Comparison of ENCODE assay signal across 8 mouse cellular contexts in genomic region chr16:56076121-56076869, GRCm38 (mm10). TPM values are rescaled to one million over a fixed set of nuclear protein-coding genes. Genes with fewer than 3 reads are reported as not detected.
A peak's percentile ranks its signal among the peaks of the same experiment; 100 is the strongest.
DNase-seq lines count a peak whose midpoint lies in the region; ATAC-seq and TF ChIP-seq lines count a peak whose summit lies in the region.

No protein-coding gene starts in this region.

- no peak; the same call in 1 of the 2 replicates for TF ChIP-seq POLR2A in heart, adult 2 months (IDR thresholded peaks at IDR 0.05; ENCODE audit: insufficient read depth, low read depth, low read length)

- no peak for ATAC-seq in limb, embryonic 15.5 days (ENCODE audit: insufficient number of reproducible peaks, low FRiP score, low TSS enrichment, low read depth)
- ATAC-seq in stomach, postnatal 0 days (ENCODE audit: low FRiP score, low TSS enrichment), result no peak

- peak overlapping the region; percentile 66 for H3K9ac ChIP-seq in heart, adult 2 months (ENCODE audit: low read depth, low read length)
- H3K9ac ChIP-seq in limb, embryonic 15.5 days, result peak overlapping the region; percentile 78
- H3K9ac ChIP-seq in stomach, postnatal 0 days (ENCODE audit: low read length), result peak overlapping the region; percentile 61

- peaks cover 3% of the 10 kb centered on the region; the same call in 1 of the 2 replicates for H3K4me1 ChIP-seq in brown adipose tissue, adult 24 weeks (ENCODE audit: control insufficient read depth, insufficient read depth, insufficient read length, low read length)
- H3K4me1 ChIP-seq in heart, adult 2 months (ENCODE audit: control insufficient read depth, insufficient read depth, low read length), result peaks cover 2% of the 10 kb centered on the region
- peaks cover 7% of the 10 kb centered on the region; the same call in 1 of the 2 replicates for H3K4me1 ChIP-seq in limb, embryonic 15.5 days
- H3K4me1 ChIP-seq in stomach, postnatal 0 days (replicated peaks; ENCODE audit: control insufficient read depth, insufficient read depth), result no peaks in the 10 kb centered on the region

- TF ChIP-seq CTCF in left cerebral cortex, adult 2 months (IDR thresholded peaks at IDR 0.05), result no peak
- TF ChIP-seq CTCF in heart, adult 2 months (IDR thresholded peaks at IDR 0.05), result no peak
- TF ChIP-seq CTCF in stomach, postnatal 0 days (IDR thresholded peaks at IDR 0.05; ENCODE audit: low read depth), result no peak

- DNase-seq in left cerebral cortex, adult 2 months (ENCODE audit: extremely low spot score in 1 of 2, low spot score in 2 of 2), result no peak
- DNase-seq in left cerebral cortex, postnatal 10 days (ENCODE audit: extremely low spot score in 1 of 2, low spot score in 2 of 2), result no peak
- DNase-seq in heart, adult 2 months, result peak; percentile 18 to 34
- no peak for DNase-seq in stomach, postnatal 0 days (ENCODE audit: low spot score)
- DNase-seq in gastrocnemius, postnatal 4 days (ENCODE audit: low spot score in 2 of 2), result no peak
- DNase-seq in MN1 (ENCODE audit: low spot score), result no peak

- intact Hi-C loops in left cerebral cortex, adult 2 months (cut with DNase I), result no loop called here
- intact Hi-C loops in left cerebral cortex, postnatal 10 days (cut with DNase I), result no loop called here
- intact Hi-C loops in heart, adult 2 months (cut with DNase I), result loop anchor here (5.0 kb wide), 2 partner anchors 41 to 56 kb away; no protein-coding TSS in a partner anchor

- H3K27ac ChIP-seq in left cerebral cortex, adult 2 months, result peak overlapping the region; percentile 98
- H3K27ac ChIP-seq in brown adipose tissue, adult 24 weeks (replicated peaks; ENCODE audit: low read depth, low read length), result 0 out of 2 replicates have a peak overlapping the region, but pooled peaks have one; percentile 33
- peak overlapping the region; percentile 96 for H3K27ac ChIP-seq in heart, adult 2 months
- peak overlapping the region; percentile 93 for H3K27ac ChIP-seq in limb, embryonic 15.5 days
- peak overlapping the region; percentile 91 for H3K27ac ChIP-seq in stomach, postnatal 0 days (replicated peaks)

- peaks cover 3% of the 10 kb centered on the region; the same call in 1 of the 2 replicates for H3K36me3 ChIP-seq in heart, adult 2 months (ENCODE audit: control insufficient read depth, insufficient read depth, low read length)
- H3K36me3 ChIP-seq in limb, embryonic 15.5 days, result peaks cover 3% of the 10 kb centered on the region; the same call in 1 of the 2 replicates
- no peaks in the 10 kb centered on the region for H3K36me3 ChIP-seq in stomach, postnatal 0 days (ENCODE audit: control insufficient read depth, insufficient read depth, low read length)

- no peaks in the 10 kb centered on the region for H3K27me3 ChIP-seq in heart, adult 2 months (ENCODE audit: control insufficient read depth, insufficient read depth, low read length)
- no peaks in the 10 kb centered on the region for H3K27me3 ChIP-seq in limb, embryonic 15.5 days
- no peaks in the 10 kb centered on the region for H3K27me3 ChIP-seq in stomach, postnatal 0 days (ENCODE audit: control insufficient read depth, insufficient read depth, low read length)

- 9% methylated on average over 11 of the region's 11 CpGs for WGBS in heart, adult 2 months
- 11% methylated on average over 11 of the region's 11 CpGs for WGBS in limb, embryonic 15.5 days
- WGBS in stomach, postnatal 0 days, result 10% methylated on average over 11 of the region's 11 CpGs

- no peaks in the 10 kb centered on the region for H3K79me2 ChIP-seq in heart, adult 2 months (replicated peaks; ENCODE audit: control insufficient read depth, insufficient read depth, low read length)

- H3K9me3 ChIP-seq in limb, embryonic 15.5 days, result no peaks in the 10 kb centered on the region
- no peaks in the 10 kb centered on the region for H3K9me3 ChIP-seq in stomach, postnatal 0 days (ENCODE audit: control insufficient read depth, low read length)

- no peak for TF ChIP-seq EP300 in heart, adult 2 months (IDR thresholded peaks at IDR 0.05; ENCODE audit: insufficient read depth, low read depth, low read length)
- TF ChIP-seq EP300 in stomach, postnatal 0 days (optimal IDR thresholded peaks at IDR 0.05), result no peak

- H3K4me3 ChIP-seq in left cerebral cortex, adult 2 months, result peak overlapping the region; percentile 90
- H3K4me3 ChIP-seq in brown adipose tissue, adult 24 weeks (ENCODE audit: insufficient read depth, low read depth, low read length), result peak overlapping the region; percentile 99
- peak overlapping the region; percentile 87 for H3K4me3 ChIP-seq in heart, adult 2 months
- peak overlapping the region; percentile 73 for H3K4me3 ChIP-seq in limb, embryonic 15.5 days
- H3K4me3 ChIP-seq in stomach, postnatal 0 days (ENCODE audit: low read depth, low read length), result peak overlapping the region; percentile 54

- peak overlapping the region; percentile 42 for H3K4me2 ChIP-seq in limb, embryonic 15.5 days
- peak overlapping the region; percentile 55 for H3K4me2 ChIP-seq in stomach, postnatal 0 days (replicated peaks; ENCODE audit: low read depth)

RNA-seq across cellular contexts. Expression of gene Senp7, which starts 28.2 kb away (rescaled TPM):
- 10 to 100 TPM; 41.7 to 44.4 TPM for total RNA-seq in left cerebral cortex, adult 2 months (2021)
- total RNA-seq in left cerebral cortex, postnatal 10 days (2021), result 10 to 100 TPM; 42.7 to 46.2 TPM
- polyA plus RNA-seq in brown adipose tissue, adult 24 weeks (2012; ENCODE audit: insufficient read depth, insufficient read length, missing spikeins), result 12.2 and 13.9 TPM in 2 replicates
- 10 to 100 TPM; 14.4 to 15.6 TPM for total RNA-seq in heart, adult 2 months (2021)
- 2.9 and 6.1 TPM in 2 replicates for polyA plus RNA-seq in heart, adult 2 months (2012; rRNA removed)
- polyA plus RNA-seq in limb, embryonic 15.5 days (2015; fragmentation: Nextera tagmentation; extraction: Ambion mirVana), result 36.1 and 36.9 TPM in 2 replicates
- polyA plus RNA-seq in stomach, postnatal 0 days (2015; fragmentation: Nextera tagmentation; extraction: Ambion mirVana), result 11.0 and 12.6 TPM in 2 replicates
- 10 to 100 TPM; 27.3 to 28.4 TPM for total RNA-seq in gastrocnemius, postnatal 4 days (2021)

RNA-seq across cellular contexts. Expression of gene Trmt10c, which starts 38.7 kb away (rescaled TPM):
- 10 to 100 TPM in 1 of 2 experiments, 1 to 10 TPM in 1; 9.6 to 10.2 TPM for total RNA-seq in left cerebral cortex, adult 2 months (2021)
- total RNA-seq in left cerebral cortex, postnatal 10 days (2021), result 1 to 10 TPM; 8.4 TPM
- polyA plus RNA-seq in brown adipose tissue, adult 24 weeks (2012; ENCODE audit: insufficient read depth, insufficient read length, missing spikeins), result 24.5 and 25.4 TPM in 2 replicates
- total RNA-seq in heart, adult 2 months (2021), result 10 to 100 TPM; 12.0 TPM
- 2.5 and 4.2 TPM in 2 replicates for polyA plus RNA-seq in heart, adult 2 months (2012; rRNA removed)
- 24.3 and 24.7 TPM in 2 replicates for polyA plus RNA-seq in limb, embryonic 15.5 days (2015; fragmentation: Nextera tagmentation; extraction: Ambion mirVana)
- 16.2 and 17.6 TPM in 2 replicates for polyA plus RNA-seq in stomach, postnatal 0 days (2015; fragmentation: Nextera tagmentation; extraction: Ambion mirVana)
- 10 to 100 TPM in 1 of 2 experiments, 1 to 10 TPM in 1; 8.7 to 10.4 TPM for total RNA-seq in gastrocnemius, postnatal 4 days (2021)

RNA-seq across cellular contexts. Expression of gene Pcnp, which starts 46.8 kb away (rescaled TPM):
- total RNA-seq in left cerebral cortex, adult 2 months (2021), result 100 to 1,000 TPM; 164 to 167 TPM
- 100 to 1,000 TPM; 140 to 144 TPM for total RNA-seq in left cerebral cortex, postnatal 10 days (2021)
- polyA plus RNA-seq in brown adipose tissue, adult 24 weeks (2012; ENCODE audit: insufficient read depth, insufficient read length, missing spikeins), result 76.0 and 80.9 TPM in 2 replicates
- 10 to 100 TPM; 47.1 to 50.7 TPM for total RNA-seq in heart, adult 2 months (2021)
- polyA plus RNA-seq in heart, adult 2 months (2012; rRNA removed), result 15.1 and 30.1 TPM in 2 replicates
- 220 and 225 TPM in 2 replicates for polyA plus RNA-seq in limb, embryonic 15.5 days (2015; fragmentation: Nextera tagmentation; extraction: Ambion mirVana)
- 122 and 128 TPM in 2 replicates for polyA plus RNA-seq in stomach, postnatal 0 days (2015; fragmentation: Nextera tagmentation; extraction: Ambion mirVana)
- 10 to 100 TPM; 59.0 to 66.2 TPM for total RNA-seq in gastrocnemius, postnatal 4 days (2021)

Comparison
In these comparisons a context has a peak if more than half of its experiments do, and no peak if none do; other contexts are left out.
1. DNase-seq: peak in heart, adult 2 months (2 of 2); none in left cerebral cortex, adult 2 months (0 of 2), left cerebral cortex, postnatal 10 days (0 of 2), stomach, postnatal 0 days (single experiment), gastrocnemius, postnatal 4 days (0 of 2) and MN1 (single experiment).
2. H3K27ac ChIP-seq: peak in every context shown above with its lines; median percentile 98 in left cerebral cortex, adult 2 months; 96 in heart, adult 2 months; 93 in limb, embryonic 15.5 days; 91 in stomach, postnatal 0 days; 33 in brown adipose tissue, adult 24 weeks.
3. Peak in every context shown above with its lines, with median percentiles within 50 percentile points of each other: H3K4me3 ChIP-seq and H3K9ac ChIP-seq.